Mouse (Mus musculus) testis, adult 2 months (tissue): ENCODE data around the gene Pik3ca.

Experiments used
- CTCF ChIP-seq: fragments of 200-500 bp; IDR thresholded peaks from 2 replicates; pipeline ENCODE4 v1.5.1; 2012; ENCODE audit warnings: low read depth, mild to moderate bottlenecking, inconsistent platforms, low read length, moderate library complexity; ENCODE audit not compliant: control insufficient read depth, insufficient read depth, insufficient replicate concordance
- POLR2A ChIP-seq: fragments of 200-500 bp; IDR thresholded peaks from 2 replicates; pipeline ENCODE4 v1.6.1; 2012; ENCODE audit warnings: low read depth, mild to moderate bottlenecking, inconsistent platforms, low read length, moderate library complexity; ENCODE audit not compliant: control insufficient read depth

GRCm38 (mm10) chr3:32512686-32513284, 115.3 kb downstream of the Pik3ca start:
- TF ChIP-seq POLR2A (no peak), CTCF (no peak)
